Mouse (Mus musculus): ENCODE results near the gene Slc5a1. TPM values are rescaled to one million over a fixed set of nuclear protein-coding genes. Genes with fewer than 3 reads are reported as not detected.

The Slc5a1 gene
- polyA plus RNA-seq, 1 experiment from 2014 or later = not detected

DNA sequence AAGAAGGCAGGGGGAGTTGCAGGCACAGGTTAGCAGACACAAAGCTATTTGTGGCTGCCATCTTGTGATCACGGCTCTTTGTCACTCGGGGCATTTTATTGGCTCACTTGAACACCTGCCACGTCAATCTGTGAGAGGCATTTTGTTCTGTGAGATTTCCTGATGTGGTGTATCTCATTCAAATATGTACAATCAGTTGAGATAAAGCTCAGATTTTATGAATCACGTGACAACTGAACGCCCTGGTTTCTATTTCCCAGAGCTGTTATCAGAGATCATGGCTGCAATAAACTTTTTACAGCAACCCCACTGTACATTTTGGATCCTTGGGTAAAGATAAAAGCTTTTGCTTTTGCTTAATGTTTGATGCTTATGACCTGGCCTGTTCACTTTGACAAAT, 31.6 kb downstream of the Slc5a1 start:
- no peak for DNase-seq (ENCODE audit: low spot score)
- no peak for ATAC-seq (ENCODE audit: low FRiP score)
- H3K4me1 ChIP-seq (replicated peaks; ENCODE audit: control insufficient read depth, insufficient read depth, low read length) = no peaks in the 10 kb centered on the region
- no peaks in the 10 kb centered on the region for H3K9me3 ChIP-seq (ENCODE audit: control insufficient read depth, low read length)
- WGBS = 88% methylated on average over 5 of the region's 5 CpGs
- no peaks in the 10 kb centered on the region for H3K36me3 ChIP-seq (ENCODE audit: control insufficient read depth, insufficient read depth, low read length)
- no peak overlapping the region for H3K27ac ChIP-seq (ENCODE audit: low read depth, low read length)
- no peak overlapping the region for H3K4me3 ChIP-seq (ENCODE audit: low read depth, low read length)
- H3K4me2 ChIP-seq (replicated peaks; ENCODE audit: low read depth, low read length) = no peak overlapping the region
- no peaks in the 10 kb centered on the region for H3K27me3 ChIP-seq (ENCODE audit: control insufficient read depth, insufficient read depth, low read length)
- H3K9ac ChIP-seq (ENCODE audit: low read depth, low read length) = no peak overlapping the region

- Histone ChIP-seq H3K27ac (ENCODE audit: low read depth, low read length) (no peak overlapping the region), H3K36me3 (ENCODE audit: control insufficient read depth, insufficient read depth, low read length) (no peaks in the 10 kb centered on the region), H3K4me3 (ENCODE audit: low read depth, low read length) (no peak overlapping the region), H3K27me3 (ENCODE audit: control insufficient read depth, insufficient read depth, low read length) (no peaks in the 10 kb centered on the region), H3K9ac (ENCODE audit: low read depth, low read length) (no peak overlapping the region), H3K4me2 (replicated peaks; ENCODE audit: low read depth, low read length) (no peak overlapping the region), H3K9me3 (ENCODE audit: control insufficient read depth, low read length) (no peaks in the 10 kb centered on the region), H3K4me1 (replicated peaks; ENCODE audit: control insufficient read depth, insufficient read depth, low read length) (no peaks in the 10 kb centered on the region)
- ATAC-seq (ENCODE audit: low FRiP score) = no peak
- 66% methylated on average over 7 of the region's 7 CpGs for WGBS
- DNase-seq (ENCODE audit: low spot score) = peak; percentile 64
Observed at GRCm38 (mm10) chr5:33142790-33143455, 38.9 kb downstream of the Slc5a1 start.

DNA sequence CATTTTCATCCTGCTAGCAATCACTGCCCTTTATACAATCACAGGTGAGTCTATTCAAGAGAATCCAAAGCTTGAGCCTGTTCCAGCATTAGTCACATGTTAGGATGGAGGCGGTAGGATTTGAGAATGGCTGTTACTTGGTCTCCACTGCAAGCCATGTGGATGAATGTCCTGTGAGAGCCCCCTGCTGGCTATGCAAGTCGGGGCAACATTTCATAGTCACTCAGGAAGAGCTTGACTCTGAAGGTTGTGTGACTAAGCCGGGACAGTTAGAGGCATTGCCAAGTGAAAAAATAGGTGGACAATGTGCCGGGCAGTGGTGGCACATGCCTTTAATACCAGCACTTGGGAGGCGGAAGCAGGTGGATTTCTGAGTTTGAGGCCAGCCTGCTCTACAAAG, 40.0 kb downstream of the Slc5a1 start:
- H3K27ac ChIP-seq (ENCODE audit: low read depth, low read length) = no peak overlapping the region
- no peak overlapping the region for H3K9ac ChIP-seq (ENCODE audit: low read depth, low read length)
- H3K9me3 ChIP-seq (ENCODE audit: control insufficient read depth, low read length) = no peaks in the 10 kb centered on the region
- no peaks in the 10 kb centered on the region for H3K36me3 ChIP-seq (ENCODE audit: control insufficient read depth, insufficient read depth, low read length)
- H3K27me3 ChIP-seq (ENCODE audit: control insufficient read depth, insufficient read depth, low read length) = no peaks in the 10 kb centered on the region
- ATAC-seq (ENCODE audit: low FRiP score) = no peak
- H3K4me3 ChIP-seq (ENCODE audit: low read depth, low read length) = no peak overlapping the region
- H3K4me2 ChIP-seq (replicated peaks; ENCODE audit: low read depth, low read length) = no peak overlapping the region
- H3K4me1 ChIP-seq (replicated peaks; ENCODE audit: control insufficient read depth, insufficient read depth, low read length) = no peaks in the 10 kb centered on the region
- peak; percentile 35 for DNase-seq (ENCODE audit: low spot score)
- WGBS = 56% methylated on average over 5 of the region's 5 CpGs

DNA sequence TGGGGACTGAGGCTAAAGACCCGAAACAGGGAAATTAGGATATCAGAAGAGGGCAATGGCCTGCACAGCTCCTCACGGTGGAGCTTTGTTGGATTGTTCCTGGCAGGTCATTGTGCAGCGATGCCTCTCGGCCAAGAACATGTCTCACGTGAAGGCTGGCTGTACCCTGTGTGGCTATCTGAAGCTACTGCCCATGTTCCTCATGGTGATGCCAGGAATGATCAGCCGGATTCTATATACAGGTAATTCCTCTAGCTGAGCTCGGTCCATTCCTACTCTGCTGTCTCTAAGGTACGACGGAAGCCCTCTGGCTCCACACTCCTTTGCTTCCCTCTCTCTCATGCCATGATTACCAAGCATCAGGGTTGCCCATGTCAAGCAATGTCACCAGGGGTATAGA, 42.8 kb downstream of the Slc5a1 start:
- Histone ChIP-seq H3K4me3 (ENCODE audit: low read depth, low read length) (no peak overlapping the region), H3K9me3 (ENCODE audit: control insufficient read depth, low read length) (no peaks in the 10 kb centered on the region), H3K27ac (ENCODE audit: low read depth, low read length) (no peak overlapping the region), H3K27me3 (ENCODE audit: control insufficient read depth, insufficient read depth, low read length) (no peaks in the 10 kb centered on the region), H3K4me1 (replicated peaks; ENCODE audit: control insufficient read depth, insufficient read depth, low read length) (no peaks in the 10 kb centered on the region), H3K4me2 (replicated peaks; ENCODE audit: low read depth, low read length) (no peak overlapping the region), H3K9ac (ENCODE audit: low read depth, low read length) (no peak overlapping the region), H3K36me3 (ENCODE audit: control insufficient read depth, insufficient read depth, low read length) (no peaks in the 10 kb centered on the region)
- DNase-seq (ENCODE audit: low spot score) (no peak), ATAC-seq (ENCODE audit: low FRiP score) (no peak)
- WGBS = 88% methylated on average over 9 of the region's 9 CpGs

DNA sequence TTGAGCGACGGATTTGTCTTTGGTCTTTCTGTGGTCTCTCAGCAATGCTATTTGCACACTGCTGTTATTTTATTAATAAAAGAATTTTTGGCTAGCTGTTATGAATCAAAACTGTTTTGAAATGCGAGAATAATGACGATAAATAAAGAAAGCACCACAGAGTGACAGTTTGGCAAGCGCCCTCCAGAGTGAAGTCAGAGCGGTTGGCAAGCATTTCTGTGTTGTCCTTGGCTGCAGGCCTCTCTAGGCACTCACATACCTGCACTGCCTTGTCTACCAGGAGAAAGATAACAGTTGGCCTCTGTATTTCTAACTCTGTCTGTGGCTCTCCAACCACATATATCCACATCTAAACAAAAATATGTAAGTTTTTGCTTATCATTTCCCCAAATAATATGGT, 43.7 kb downstream of the Slc5a1 start:
- Histone ChIP-seq H3K27me3 (ENCODE audit: control insufficient read depth, insufficient read depth, low read length) (no peaks in the 10 kb centered on the region), H3K4me3 (ENCODE audit: low read depth, low read length) (no peak overlapping the region), H3K27ac (ENCODE audit: low read depth, low read length) (no peak overlapping the region), H3K9me3 (ENCODE audit: control insufficient read depth, low read length) (no peaks in the 10 kb centered on the region), H3K36me3 (ENCODE audit: control insufficient read depth, insufficient read depth, low read length) (no peaks in the 10 kb centered on the region), H3K4me1 (replicated peaks; ENCODE audit: control insufficient read depth, insufficient read depth, low read length) (no peaks in the 10 kb centered on the region), H3K9ac (ENCODE audit: low read depth, low read length) (no peak overlapping the region), H3K4me2 (replicated peaks; ENCODE audit: low read depth, low read length) (no peak overlapping the region)
- no peak for ATAC-seq (ENCODE audit: low FRiP score)
- WGBS = 90% methylated on average over 6 of the region's 6 CpGs
- DNase-seq (ENCODE audit: low spot score) = no peak

DNA sequence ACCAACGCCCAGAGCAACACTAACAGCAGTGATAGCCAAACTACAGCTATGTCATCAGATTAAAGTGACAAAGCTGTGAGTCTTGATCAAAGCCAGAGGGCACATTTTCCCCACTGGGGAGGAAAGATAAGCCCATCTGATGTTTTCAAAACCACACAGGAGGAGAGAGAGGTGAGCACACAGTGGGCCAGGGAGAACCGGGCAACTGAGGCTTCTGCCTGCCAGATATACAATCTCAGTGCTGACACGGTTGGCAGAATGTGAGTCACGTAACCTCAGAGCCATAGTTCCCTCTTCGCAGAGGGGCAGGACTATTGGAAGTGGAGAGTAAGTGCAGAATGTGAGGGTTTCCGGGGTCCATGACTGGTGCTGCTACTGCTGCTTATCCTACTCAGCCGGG, 89.5 kb downstream of the Slc5a1 start:
- no peaks in the 10 kb centered on the region for H3K9me3 ChIP-seq (ENCODE audit: control insufficient read depth, low read length)
- no peaks in the 10 kb centered on the region for H3K27me3 ChIP-seq (ENCODE audit: control insufficient read depth, insufficient read depth, low read length)
- no peak for ATAC-seq (ENCODE audit: low FRiP score)
- H3K4me3 ChIP-seq (ENCODE audit: low read depth, low read length) = no peak overlapping the region
- H3K4me1 ChIP-seq (replicated peaks; ENCODE audit: control insufficient read depth, insufficient read depth, low read length) = no peaks in the 10 kb centered on the region
- no peak overlapping the region for H3K27ac ChIP-seq (ENCODE audit: low read depth, low read length)
- no peaks in the 10 kb centered on the region for H3K36me3 ChIP-seq (ENCODE audit: control insufficient read depth, insufficient read depth, low read length)
- 59% methylated on average over 7 of the region's 7 CpGs for WGBS
- H3K9ac ChIP-seq (ENCODE audit: low read depth, low read length) = no peak overlapping the region
- no peak overlapping the region for H3K4me2 ChIP-seq (replicated peaks; ENCODE audit: low read depth, low read length)
- DNase-seq (ENCODE audit: low spot score) = no peak

DNA sequence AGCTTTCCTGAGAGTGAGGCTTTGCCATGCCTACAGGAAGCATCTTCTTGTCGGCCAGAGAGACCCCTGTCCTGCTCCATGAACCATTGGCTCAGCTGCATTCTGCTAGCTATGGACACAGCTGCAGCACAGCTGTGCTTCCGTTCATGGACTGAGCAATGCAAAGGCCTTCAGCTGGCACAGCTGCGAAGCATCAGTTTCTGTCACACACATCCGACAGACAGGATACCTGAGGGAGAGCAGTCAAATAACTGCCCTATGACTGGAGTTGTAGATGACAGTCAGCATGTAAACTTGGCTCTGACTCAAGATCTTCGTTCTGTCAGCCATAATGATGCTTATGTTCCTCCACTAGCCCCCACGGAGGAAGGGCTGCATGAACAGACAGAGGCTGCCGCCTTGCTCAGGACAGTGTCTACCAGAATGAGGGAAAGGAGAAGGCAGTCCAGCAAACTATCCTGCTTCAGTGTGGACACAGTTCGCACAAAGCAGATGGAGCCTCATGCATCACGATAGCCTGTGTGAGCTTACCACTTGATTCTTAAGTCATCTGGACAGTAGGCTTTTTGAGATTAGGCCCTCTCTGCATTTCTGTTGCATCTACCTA, 91.3 kb downstream of the Slc5a1 start:
- Histone ChIP-seq H3K4me2 (replicated peaks; ENCODE audit: low read depth, low read length) (no peak overlapping the region), H3K27me3 (ENCODE audit: control insufficient read depth, insufficient read depth, low read length) (no peaks in the 10 kb centered on the region), H3K36me3 (ENCODE audit: control insufficient read depth, insufficient read depth, low read length) (no peaks in the 10 kb centered on the region), H3K9me3 (ENCODE audit: control insufficient read depth, low read length) (no peaks in the 10 kb centered on the region), H3K27ac (ENCODE audit: low read depth, low read length) (no peak overlapping the region), H3K4me3 (ENCODE audit: low read depth, low read length) (no peak overlapping the region), H3K9ac (ENCODE audit: low read depth, low read length) (no peak overlapping the region), H3K4me1 (replicated peaks; ENCODE audit: control insufficient read depth, insufficient read depth, low read length) (no peaks in the 10 kb centered on the region)
- 74% methylated on average over 9 of the region's 9 CpGs for WGBS
- DNase-seq (ENCODE audit: low spot score) (no peak), ATAC-seq (ENCODE audit: low FRiP score) (no peak)

- DNase-seq (ENCODE audit: low spot score) (no peak), ATAC-seq (ENCODE audit: low FRiP score) (no peak)
- H3K9ac ChIP-seq (ENCODE audit: low read depth, low read length) = no peak overlapping the region
- no peaks in the 10 kb centered on the region for H3K9me3 ChIP-seq (ENCODE audit: control insufficient read depth, low read length)
- no peak overlapping the region for H3K4me2 ChIP-seq (replicated peaks; ENCODE audit: low read depth, low read length)
- no peak overlapping the region for H3K4me3 ChIP-seq (ENCODE audit: low read depth, low read length)
- no peak overlapping the region for H3K27ac ChIP-seq (ENCODE audit: low read depth, low read length)
- no peaks in the 10 kb centered on the region for H3K27me3 ChIP-seq (ENCODE audit: control insufficient read depth, insufficient read depth, low read length)
- WGBS = 75% methylated on average over 1 of the region's 1 CpGs
- H3K36me3 ChIP-seq (ENCODE audit: control insufficient read depth, insufficient read depth, low read length) = no peaks in the 10 kb centered on the region
- no peaks in the 10 kb centered on the region for H3K4me1 ChIP-seq (replicated peaks; ENCODE audit: control insufficient read depth, insufficient read depth, low read length)
Observed at GRCm38 (mm10) chr5:33200071-33200470, 96.1 kb downstream of the Slc5a1 start.

DNA sequence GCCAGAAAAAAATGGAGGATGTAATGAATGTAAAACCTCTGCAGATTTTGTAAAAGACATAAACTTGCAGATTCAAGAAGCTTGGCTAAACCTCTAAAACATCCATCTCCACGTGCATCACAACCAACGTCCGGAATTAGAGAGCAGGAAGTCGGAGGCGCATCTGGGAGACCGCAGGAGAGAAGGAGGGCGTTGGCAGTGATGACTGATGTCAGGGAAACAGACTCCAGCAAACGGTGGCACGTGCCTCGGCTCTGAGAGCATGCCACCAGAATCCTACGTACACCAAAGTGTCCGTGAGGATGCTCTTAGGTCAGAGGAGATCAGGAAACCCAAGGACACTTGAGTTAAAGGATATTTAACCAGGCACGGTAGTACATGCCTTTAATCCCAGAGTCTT, 97.7 kb downstream of the Slc5a1 start:
- Histone ChIP-seq H3K27ac (ENCODE audit: low read depth, low read length) (no peak overlapping the region), H3K9me3 (ENCODE audit: control insufficient read depth, low read length) (no peaks in the 10 kb centered on the region), H3K27me3 (ENCODE audit: control insufficient read depth, insufficient read depth, low read length) (no peaks in the 10 kb centered on the region), H3K9ac (ENCODE audit: low read depth, low read length) (no peak overlapping the region), H3K4me2 (replicated peaks; ENCODE audit: low read depth, low read length) (no peak overlapping the region), H3K4me1 (replicated peaks; ENCODE audit: control insufficient read depth, insufficient read depth, low read length) (no peaks in the 10 kb centered on the region), H3K36me3 (ENCODE audit: control insufficient read depth, insufficient read depth, low read length) (no peaks in the 10 kb centered on the region), H3K4me3 (ENCODE audit: low read depth, low read length) (no peak overlapping the region)
- 73% methylated on average over 13 of the region's 13 CpGs for WGBS
- DNase-seq (ENCODE audit: low spot score) (no peak), ATAC-seq (ENCODE audit: low FRiP score) (no peak)

Data from hindbrain, embryonic 11.5 days (tissue).